Mouse (Mus musculus) hindbrain, postnatal 0 days (tissue): ENCODE measurements around the gene Tmem215. TPM values are rescaled to one million over a fixed set of nuclear protein-coding genes. Genes with fewer than 3 reads are reported as not detected.

Experiments
- ATAC-seq: fragments of 200-750 bp; cut with Nextera tagmentation; 2 replicates; pipeline ENCODE4 v1.8.0; 2017; ENCODE audit warnings: mild to moderate bottlenecking, moderate TSS enrichment, moderate library complexity
- DNase-seq: peaks from one replicate; pipeline ENCODE4 v3.0.0-alpha.2; 2015; ENCODE audit warnings: low spot score
- H3K27ac ChIP-seq: fragments of 300-500 bp; sonication (generic); 2 replicates; pipeline ENCODE4 v1.5.1; 2014; ENCODE audit warnings: mild to moderate bottlenecking
- H3K27me3 ChIP-seq: fragments of 300-500 bp; sonication (generic); 2 replicates; pipeline ENCODE4 v1.6.1; 2014; ENCODE audit warnings: low read length, mixed read lengths; ENCODE audit not compliant: insufficient read depth
- H3K36me3 ChIP-seq: fragments of 300-500 bp; sonication (generic); 2 replicates; pipeline ENCODE4 v1.6.1; 2014; ENCODE audit warnings: low read length, mixed read lengths; ENCODE audit not compliant: insufficient read depth
- H3K4me1 ChIP-seq: fragments of 300-500 bp; sonication (generic); 2 replicates; pipeline ENCODE4 v1.6.1; 2014; ENCODE audit warnings: antibody characterized with exemption, low read length, mixed read lengths; ENCODE audit not compliant: insufficient read depth
- H3K4me2 ChIP-seq: fragments of 300-500 bp; sonication (generic); 2 replicates; pipeline ENCODE4 v1.6.1; 2014; ENCODE audit warnings: low read depth, mild to moderate bottlenecking, low read length, moderate library complexity, mixed read lengths
- H3K4me3 ChIP-seq: fragments of 300-500 bp; sonication (generic); 2 replicates; pipeline ENCODE4 v1.5.1; 2014; ENCODE audit warnings: low read length
- H3K9ac ChIP-seq: fragments of 300-500 bp; sonication (generic); replicated peaks from 2 replicates; pipeline ENCODE4 v1.6.1; 2014; ENCODE audit warnings: mild to moderate bottlenecking, low read length, moderate library complexity, mixed read lengths
- H3K9me3 ChIP-seq: fragments of 300-500 bp; sonication (generic); 2 replicates; pipeline ENCODE4 v1.6.1; 2016; ENCODE audit warnings: low read length, mixed read lengths
- CTCF ChIP-seq: IDR thresholded peaks from 2 replicates; pipeline ENCODE4 v1.5.1; 2016; ENCODE audit warnings: antibody characterized with exemption, control low read depth, low read depth
- WGBS: fragments of 180-500 bp; shearing (Covaris S2); extraction: QIAGEN DNeasy Blood & Tissue Kit; methylation state at CpG from one replicate; pipeline ENCODE4 v1.1.7; 2014; 5-methylcytosine and 5-hydroxymethylcytosine counted together
- polyA plus RNA-seq: library from polyadenylated mRNA; unstranded; fragments of >200 nt; fragmentation: Nextera tagmentation; extraction: Ambion mirVana; gene quantifications from 2 replicates; pipeline ENCODE4 v1.2.1, GENCODE M21; 2015
- total RNA-seq: library from RNA; depleted of rRNA; stranded (reverse); fragments of >200 nt; gene quantifications from 2 replicates; pipeline ENCODE4 v1.2.3, GENCODE M21; 2014; rRNA removed

Tmem215 gene
- total RNA-seq (0.47 and 2.7 TPM in 2 replicates), polyA plus RNA-seq (1.5 and 1.7 TPM in 2 replicates)

- DNase-seq (no peak), ATAC-seq (no peak)
- Histone ChIP-seq H3K9me3 (no peaks in the 10 kb centered on the region), H3K9ac (peak within 1 kb of the TSS; percentile 58), H3K36me3 (no peaks in the 10 kb centered on the region), H3K4me1 (no peaks in the 10 kb centered on the region; the same call in 1 of the 2 replicates), H3K27me3 (0 out of 2 replicates have a peak, but pooled peaks cover 4% of the 10 kb centered on the region), H3K4me3 (peak within 1 kb of the TSS; percentile 49), H3K27ac (no peak within 1 kb of the TSS), H3K4me2 (peak within 1 kb of the TSS; percentile 80)
- 76% methylated on average over 10 of the region's 10 CpGs for WGBS
- TF ChIP-seq CTCF, result no peak
Measured at GRCm38 (mm10) chr4:40471880-40472279, at the start of gene Tmem215. TSS of gene Tmem215 (plus strand) at chr4:40472180.

- no peak overlapping the region for H3K9ac ChIP-seq
- H3K36me3 ChIP-seq, result no peaks in the 10 kb centered on the region
- ATAC-seq, result no peak
- no peak overlapping the region for H3K4me2 ChIP-seq
- 85% methylated on average over 5 of the region's 5 CpGs for WGBS
- no peaks in the 10 kb centered on the region for H3K4me1 ChIP-seq
- no peak for DNase-seq
- TF ChIP-seq CTCF, result no peak
- no peak overlapping the region for H3K27ac ChIP-seq
- no peaks in the 10 kb centered on the region for H3K9me3 ChIP-seq
- H3K4me3 ChIP-seq, result no peak overlapping the region
- H3K27me3 ChIP-seq, result no peaks in the 10 kb centered on the region
Measured at GRCm38 (mm10) chr4:40431916-40432315, 40.1 kb upstream of the Tmem215 start.

- DNase-seq (no peak), ATAC-seq (no peak)
- TF ChIP-seq CTCF, result no peak
- Histone ChIP-seq H3K27me3 (no peaks in the 10 kb centered on the region), H3K4me2 (no peak overlapping the region), H3K36me3 (no peaks in the 10 kb centered on the region), H3K27ac (no peak overlapping the region), H3K4me3 (no peak overlapping the region), H3K9ac (no peak overlapping the region), H3K4me1 (no peaks in the 10 kb centered on the region), H3K9me3 (no peaks in the 10 kb centered on the region)
- 93% methylated on average over 3 of the region's 3 CpGs for WGBS
Measured at GRCm38 (mm10) chr4:40433379-40433778, 38.6 kb upstream of the Tmem215 start.

GRCm38 (mm10) chr4:40434388-40434787 is 37.6 kb upstream of the Tmem215 start:
- no peaks in the 10 kb centered on the region for H3K27me3 ChIP-seq
- WGBS, result 63% methylated on average over 1 of the region's 1 CpGs
- H3K4me2 ChIP-seq, result no peak overlapping the region
- no peak for DNase-seq
- H3K36me3 ChIP-seq, result no peaks in the 10 kb centered on the region
- ATAC-seq, result no peak
- TF ChIP-seq CTCF, result no peak
- H3K9ac ChIP-seq, result no peak overlapping the region
- H3K9me3 ChIP-seq, result no peaks in the 10 kb centered on the region
- no peaks in the 10 kb centered on the region for H3K4me1 ChIP-seq
- no peak overlapping the region for H3K4me3 ChIP-seq
- H3K27ac ChIP-seq, result no peak overlapping the region

- 93% methylated on average over 9 of the region's 9 CpGs for WGBS
Measured at GRCm38 (mm10) chr4:40443565-40443964, 28.4 kb upstream of the Tmem215 start.

GRCm38 (mm10) chr4:40472700-40473530 is 935 bp downstream of the Tmem215 start:
- Histone ChIP-seq H3K4me3 (peak overlapping the region; percentile 49), H3K4me2 (peak overlapping the region; percentile 80), H3K9ac (peak overlapping the region; percentile 58), H3K27me3 (0 out of 2 replicates have a peak, but pooled peaks cover 4% of the 10 kb centered on the region), H3K27ac (no peak overlapping the region), H3K9me3 (no peaks in the 10 kb centered on the region), H3K4me1 (no peaks in the 10 kb centered on the region; the same call in 1 of the 2 replicates), H3K36me3 (no peaks in the 10 kb centered on the region)
- ATAC-seq, result peak; percentile 89
- peak; percentile 64 for DNase-seq
- peak; percentile 21 for TF ChIP-seq CTCF
- 2% methylated on average over 52 of the region's 55 CpGs for WGBS

More at GRCm38 (mm10) chr4:40443565-40443964, 28.4 kb upstream of the Tmem215 start:
- no peaks in the 10 kb centered on the region for H3K4me1 ChIP-seq
- no peaks in the 10 kb centered on the region for H3K27me3 ChIP-seq
- H3K36me3 ChIP-seq, result no peaks in the 10 kb centered on the region
- TF ChIP-seq CTCF, result no peak
- H3K4me3 ChIP-seq, result no peak overlapping the region
- no peaks in the 10 kb centered on the region for H3K9me3 ChIP-seq
- H3K27ac ChIP-seq, result no peak overlapping the region
- DNase-seq (no peak), ATAC-seq (no peak)
- H3K4me2 ChIP-seq, result no peak overlapping the region
- no peak overlapping the region for H3K9ac ChIP-seq

GRCm38 (mm10) chr4:40473911-40474310 is 1.9 kb downstream of the Tmem215 start:
- Histone ChIP-seq H3K27me3 (0 out of 2 replicates have a peak, but pooled peaks cover 4% of the 10 kb centered on the region), H3K9me3 (no peaks in the 10 kb centered on the region), H3K9ac (no peak overlapping the region), H3K36me3 (no peaks in the 10 kb centered on the region), H3K4me1 (no peaks in the 10 kb centered on the region; the same call in 1 of the 2 replicates), H3K4me3 (no peak overlapping the region), H3K27ac (no peak overlapping the region), H3K4me2 (no peak overlapping the region)
- no peak for TF ChIP-seq CTCF
- WGBS, result 81% methylated on average over 9 of the region's 9 CpGs
- ATAC-seq (no peak), DNase-seq (no peak)
